Mouse (Mus musculus) stomach, postnatal 0 days (tissue): ENCODE data around the gene Prmt8.

Experiments used
- CTCF ChIP-seq: IDR thresholded peaks from 2 replicates; pipeline ENCODE4 v1.5.1; 2016; ENCODE audit warnings: antibody characterized with exemption, low read depth, mild to moderate bottlenecking, moderate library complexity
- EP300 ChIP-seq: optimal IDR thresholded peaks from 2 replicates; pipeline ENCODE3; 2016; ENCODE audit warnings: antibody characterized with exemption

DNA sequence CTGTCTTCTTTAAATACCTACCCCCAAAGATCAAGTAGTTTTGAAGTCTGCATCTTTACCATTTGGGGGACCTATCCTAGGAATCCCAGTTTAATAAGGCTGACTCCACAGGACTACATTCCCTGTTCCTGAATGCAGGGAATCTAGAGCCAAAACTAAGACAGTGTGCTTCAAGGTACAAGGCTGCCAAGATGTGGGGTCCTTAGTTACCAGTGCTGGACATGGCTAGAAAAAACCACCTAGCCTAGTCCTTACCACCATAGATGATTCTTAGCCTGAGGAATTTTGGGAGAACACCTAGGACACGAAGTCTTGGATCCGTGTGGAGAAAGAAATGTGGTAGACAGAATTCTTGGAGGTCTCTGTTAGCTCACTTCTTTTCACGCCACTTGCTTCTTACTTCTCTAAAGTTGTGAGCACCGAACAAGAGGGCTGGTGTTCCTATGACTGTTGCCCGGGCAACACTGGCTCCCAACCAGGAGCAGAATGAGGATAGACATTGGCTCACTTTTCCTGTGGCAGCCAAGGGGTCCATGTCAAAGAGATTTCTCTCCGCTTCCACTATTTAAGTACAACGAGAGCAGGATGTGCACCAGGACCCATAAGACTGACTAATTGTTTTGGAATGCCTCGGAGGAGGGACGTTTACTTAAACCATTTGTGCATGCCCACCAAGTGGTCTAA is 33.9 kb upstream of the Prmt8 start:
- TF ChIP-seq EP300, result no peak
- no peak for TF ChIP-seq CTCF
